Mouse (Mus musculus) ES-Bruce4 (cell line): ENCODE measurements around the gene Slc6a5.

Experiments used
- CTCF ChIP-seq: IDR thresholded peaks from one replicate; pipeline ENCODE4 v1.8.1; 2011; ENCODE audit warnings: low read depth, low read length
- EP300 ChIP-seq: IDR thresholded peaks from 2 replicates; pipeline ENCODE4 v1.6.1; 2011; ENCODE audit warnings: low read depth, low read length; ENCODE audit not compliant: insufficient read depth

- no peak for TF ChIP-seq CTCF
- TF ChIP-seq EP300, result no peak
Observed at GRCm38 (mm10) chr7:49870276-49870675, 39.7 kb upstream of the Slc6a5 start.
